In the genomic region with DNA sequence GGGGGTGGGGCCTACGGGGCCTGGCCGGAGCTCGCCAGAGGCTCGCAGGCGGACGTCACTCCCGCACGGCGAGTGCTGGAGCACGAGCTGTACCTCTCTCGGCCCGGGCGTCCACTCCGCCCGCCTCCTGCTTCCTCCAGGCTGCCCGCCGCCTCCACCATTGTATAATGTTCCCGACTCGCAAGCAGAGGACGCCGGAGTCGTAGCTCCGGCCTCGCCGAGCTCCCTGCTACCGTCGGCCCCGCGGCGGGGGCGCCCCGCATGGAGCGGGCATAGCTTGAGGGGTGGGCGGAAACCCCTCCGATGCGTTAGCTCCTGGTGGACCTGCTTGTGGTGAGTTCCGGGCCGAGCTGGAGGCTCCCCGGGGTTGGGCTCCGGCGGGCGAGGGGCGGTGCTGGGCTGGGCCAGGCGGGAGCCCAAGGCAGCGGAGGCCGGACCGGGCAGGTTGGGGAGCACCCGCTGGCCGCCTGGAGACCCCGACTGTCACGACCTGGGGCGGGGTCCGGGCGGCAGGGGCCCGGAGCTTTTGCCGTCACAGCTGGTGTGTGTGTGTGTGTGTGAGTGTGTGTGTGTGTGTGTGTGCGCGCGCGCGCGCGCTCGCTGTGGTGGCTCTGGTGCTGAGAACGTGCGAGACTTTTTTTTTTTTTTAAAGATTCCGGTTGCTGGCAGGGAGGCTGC, we compare ENCODE assay signal across 8 mouse cellular contexts.
DNase-seq lines count a peak whose midpoint lies in the region; ATAC-seq lines count a peak whose summit lies in the region.

No protein-coding gene starts in this region.

- 0% methylated on average over 56 of the region's 67 CpGs for WGBS in hindbrain, embryonic 11.5 days
- WGBS in stomach, embryonic 14.5 days, result under 1% methylated on average over 66 of the region's 67 CpGs

- no peaks in the 10 kb centered on the region for H3K9me3 ChIP-seq in hindbrain, embryonic 11.5 days (ENCODE audit: control insufficient read depth, low read length)
- no peaks in the 10 kb centered on the region for H3K9me3 ChIP-seq in stomach, embryonic 14.5 days (ENCODE audit: control insufficient read depth, low read depth, low read length)

- peak overlapping the region; percentile 96 for H3K27ac ChIP-seq in hindbrain, embryonic 11.5 days (ENCODE audit: low read depth, low read length)
- peak overlapping the region; percentile 100 for H3K27ac ChIP-seq in stomach, embryonic 14.5 days (ENCODE audit: low read length)

- peak overlapping the region; percentile 64 for H3K4me2 ChIP-seq in hindbrain, embryonic 11.5 days (replicated peaks; ENCODE audit: low read depth, low read length)
- H3K4me2 ChIP-seq in stomach, embryonic 14.5 days (replicated peaks; ENCODE audit: low read depth, low read length), result peak overlapping the region; percentile 70

- ATAC-seq in erythroblast, adult 5-6 weeks (replicated peaks; ENCODE audit: low FRiP score, poor library complexity, severe bottlenecking), result peak; percentile 58
- ATAC-seq in hindbrain, embryonic 11.5 days (ENCODE audit: low FRiP score), result peak; percentile 96
- peak; percentile 93 for ATAC-seq in stomach, embryonic 14.5 days (ENCODE audit: insufficient number of reproducible peaks, insufficient read depth, low FRiP score, low read depth)

- peak overlapping the region; percentile 88 for H3K9ac ChIP-seq in hindbrain, embryonic 11.5 days (ENCODE audit: low read depth, low read length)
- peak overlapping the region; percentile 68 for H3K9ac ChIP-seq in stomach, embryonic 14.5 days (replicated peaks; ENCODE audit: low read depth, low read length)

- H3K4me3 ChIP-seq in hindbrain, embryonic 11.5 days (ENCODE audit: low read depth, low read length), result peak overlapping the region; percentile 83
- peak overlapping the region; percentile 66 for H3K4me3 ChIP-seq in stomach, embryonic 14.5 days (ENCODE audit: low read depth, low read length)

- H3K27me3 ChIP-seq in hindbrain, embryonic 11.5 days (ENCODE audit: control insufficient read depth, insufficient read depth, low read length), result no peaks in the 10 kb centered on the region
- H3K27me3 ChIP-seq in stomach, embryonic 14.5 days (ENCODE audit: control insufficient read depth, insufficient read depth, low read length), result no peaks in the 10 kb centered on the region

- peaks cover 5% of the 10 kb centered on the region; the same call in 1 of the 2 replicates for H3K4me1 ChIP-seq in hindbrain, embryonic 11.5 days (replicated peaks; ENCODE audit: control insufficient read depth, insufficient read depth, low read length)
- peaks cover 23% of the 10 kb centered on the region for H3K4me1 ChIP-seq in stomach, embryonic 14.5 days (ENCODE audit: control insufficient read depth, insufficient read depth, low read length)

- no peaks in the 10 kb centered on the region for H3K36me3 ChIP-seq in hindbrain, embryonic 11.5 days (ENCODE audit: control insufficient read depth, insufficient read depth, low read length)
- H3K36me3 ChIP-seq in stomach, embryonic 14.5 days (ENCODE audit: control insufficient read depth, insufficient read depth, low read length), result no peaks in the 10 kb centered on the region

- DNase-seq in adrenal gland, adult 18-20 months (ENCODE audit: low spot score in 2 of 2), result peak; percentile 75 to 87
- no peak for DNase-seq in adrenal gland, adult 8-10 months
- DNase-seq in R1 (ENCODE audit: low read depth, low spot score), result peak; percentile 75
- peak; percentile 81 for DNase-seq in hindbrain, embryonic 11.5 days (ENCODE audit: low spot score)
- peak; percentile 81 for DNase-seq in liver
- DNase-seq in monocyte, adult 2 months (ENCODE audit: low read depth in 1 of 2, low spot score in 2 of 2), result peak; percentile 5 to 76
